Mouse (Mus musculus) megakaryocyte, adult 5-6 weeks (primary cell): Measurements from ENCODE around the gene Thop1. TPM values are rescaled to one million over a fixed set of nuclear protein-coding genes. Genes with fewer than 3 reads are reported as not detected.
"Not testable (repeated sequence)": the region's sequence is repeated elsewhere in the genome, so short reads cannot be mapped to it uniquely, and the experiment has no call there.

Experiments
- ATAC-seq: 2 replicates; pipeline ENCODE4 v1.8.0; 2016; ENCODE audit warnings: mild to moderate bottlenecking, inconsistent platforms; ENCODE audit not compliant: poor library complexity, severe bottlenecking
- total RNA-seq, 2 experiments: library from RNA; stranded (forward) in 1 of 2; stranded (reverse) in 1 of 2; fragments of 153-499, 151-499 nt in 1 of 2; fragments of 221-1000, 200-1000 nt in 1 of 2; gene quantifications; 2 replicates each; pipeline versions ENCODE4 v1.2.3 to v1.2.4; 2015 to 2017

Thop1 gene
- total RNA-seq (2015) (0.82 and 1.5 TPM in 2 replicates), total RNA-seq (2017) (3.4 and 4.3 TPM in 2 replicates)

DNA sequence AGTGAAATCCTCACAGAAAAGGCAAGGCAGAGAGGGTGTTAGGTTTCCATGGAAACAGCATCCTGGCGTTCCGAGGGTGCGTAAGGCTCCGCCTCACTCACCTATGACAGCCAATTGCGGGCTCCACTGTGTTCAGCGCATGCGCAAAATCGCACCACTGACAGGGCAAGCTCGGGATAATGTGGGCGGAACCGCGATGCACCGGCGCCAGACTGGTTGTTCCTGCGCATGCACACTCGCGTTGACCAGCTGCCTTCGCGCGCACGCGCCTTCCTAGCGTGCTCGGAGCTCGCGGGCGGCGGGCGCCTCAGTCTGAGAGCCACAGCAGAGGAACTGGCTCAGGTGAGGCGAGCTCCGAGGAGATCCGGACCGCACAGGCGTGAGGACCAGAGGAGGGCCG, at the start of gene Thop1:
Thop1 (plus strand) TSS at position 200 of the 400 bp plus-strand sequence.
- ATAC-seq, result peak; percentile 95

DNA sequence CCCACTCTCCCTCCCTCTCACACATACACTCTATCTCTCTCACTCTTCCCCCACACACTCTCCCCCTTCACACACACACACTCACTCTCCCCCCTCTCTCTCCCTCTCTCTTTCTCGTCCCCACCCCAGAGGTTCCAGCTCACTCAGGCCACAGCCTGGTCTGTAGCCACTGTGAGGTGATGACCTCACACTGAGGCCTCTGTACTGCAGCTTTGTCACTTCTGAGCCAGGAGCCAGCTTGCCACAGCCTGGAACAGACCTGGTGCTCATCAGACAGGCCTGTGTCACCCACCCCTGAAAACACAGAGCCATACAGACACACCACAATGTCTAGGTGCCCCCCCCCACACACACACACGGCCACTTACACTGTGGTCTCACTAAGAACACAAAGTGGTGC, 49.6 kb upstream of the Thop1 start:
- no peak for ATAC-seq

DNA sequence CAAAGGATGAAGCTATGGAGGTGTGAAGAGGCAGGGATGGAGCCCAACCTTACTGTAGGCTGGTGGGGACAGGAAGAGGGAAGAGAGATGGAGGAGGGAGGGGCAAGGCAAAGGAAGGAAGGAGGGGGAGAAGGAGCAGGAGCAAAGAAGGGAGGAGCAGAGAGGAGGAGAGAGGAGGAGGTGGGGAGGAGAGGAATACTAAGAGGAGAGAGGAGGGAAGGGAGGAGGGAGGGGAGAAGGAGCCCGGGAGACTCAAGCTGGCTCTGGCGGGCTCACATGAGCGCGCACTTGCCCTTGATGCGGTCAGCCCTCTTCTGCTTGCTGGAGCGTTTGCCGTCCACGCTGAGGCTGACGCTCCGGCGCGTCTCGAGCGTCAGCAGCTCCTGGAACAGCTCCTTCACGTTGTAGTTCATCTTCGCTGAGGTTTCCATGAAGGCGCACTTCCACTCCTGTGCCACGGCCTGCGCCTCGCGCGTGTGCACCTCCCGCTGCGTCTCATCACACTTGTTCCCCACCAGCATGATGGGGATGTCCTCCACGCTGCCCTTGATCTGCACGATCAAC, 48.2 kb upstream of the Thop1 start:
- ATAC-seq, result no peak

DNA sequence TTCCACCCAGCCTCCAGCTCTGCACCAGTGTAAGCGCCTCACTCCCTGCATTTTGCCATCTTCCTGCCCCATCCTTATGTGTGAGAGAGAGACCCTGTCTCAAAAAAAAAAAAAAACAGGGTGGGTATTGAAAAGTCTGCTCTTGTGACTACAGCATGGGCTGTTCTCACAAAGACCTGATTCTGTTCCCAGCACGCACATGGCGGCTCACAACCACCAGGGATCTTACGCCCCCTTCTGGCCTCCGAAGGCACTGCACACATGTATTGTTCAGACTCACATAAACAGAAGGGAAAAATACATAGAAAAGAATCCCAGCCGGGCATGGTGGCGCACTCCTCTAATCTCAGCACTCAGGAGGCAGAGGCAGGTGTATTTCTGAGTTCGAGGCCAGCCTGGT, 47.1 kb upstream of the Thop1 start:
- ATAC-seq, result no peak

DNA sequence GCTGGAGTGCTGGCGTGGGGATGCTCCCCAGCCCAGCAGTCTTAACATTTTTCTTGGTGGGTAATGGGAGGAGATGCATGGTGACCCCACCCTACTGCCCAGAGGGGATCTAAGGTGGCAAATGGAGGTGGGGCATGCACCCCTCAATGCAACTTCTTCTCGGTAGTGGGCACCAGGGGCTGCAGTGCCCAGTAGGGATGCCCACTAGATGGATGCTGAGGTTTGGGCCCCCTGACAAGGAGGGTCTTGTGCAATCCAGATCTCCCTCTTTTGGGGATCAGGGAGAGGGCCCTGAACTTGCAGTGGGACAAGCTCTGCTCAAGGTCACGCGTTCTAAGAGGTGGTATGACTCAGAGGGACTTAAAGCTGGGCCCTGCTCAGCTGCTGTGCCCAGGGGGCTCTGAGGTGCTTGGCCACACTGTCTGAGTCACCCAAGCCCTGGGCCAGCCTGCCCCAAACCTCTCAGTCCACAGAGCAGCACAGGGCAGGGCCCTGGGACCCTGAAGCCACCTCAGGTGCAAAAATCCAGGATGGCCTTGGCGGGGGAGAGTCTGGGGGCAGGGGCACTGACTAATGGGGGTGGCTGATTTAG, 45.4 kb upstream of the Thop1 start:
- ATAC-seq, result no peak

DNA sequence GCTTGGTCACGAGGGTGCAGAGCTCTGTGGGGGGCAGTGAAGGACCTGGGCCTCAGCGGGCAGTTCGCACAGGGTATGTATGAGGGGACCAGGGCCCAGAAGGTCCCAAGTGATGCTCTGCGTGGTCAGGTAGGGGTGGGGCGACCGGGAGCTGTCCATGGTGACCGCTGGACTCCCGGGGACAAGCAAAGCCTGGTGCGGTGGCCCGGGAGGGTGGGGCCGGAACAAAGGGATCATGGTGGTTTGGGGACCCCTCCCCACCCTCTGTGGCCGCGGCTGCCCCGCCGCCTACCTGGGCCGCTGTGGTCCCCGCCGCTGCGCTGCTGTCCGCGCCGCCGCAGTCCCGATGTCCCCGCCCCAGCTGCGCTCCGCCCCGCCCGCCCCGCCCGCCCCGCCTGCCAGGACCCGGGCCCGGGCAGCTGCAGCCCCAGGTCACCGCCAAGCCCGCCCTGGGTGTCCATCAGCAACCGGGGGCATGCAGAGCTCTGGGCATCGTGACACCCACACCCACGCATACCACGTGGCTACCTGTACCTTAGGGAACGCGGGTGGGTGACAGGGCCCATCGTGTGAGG, 44.7 kb upstream of the Thop1 start:
- ATAC-seq, result no peak

DNA sequence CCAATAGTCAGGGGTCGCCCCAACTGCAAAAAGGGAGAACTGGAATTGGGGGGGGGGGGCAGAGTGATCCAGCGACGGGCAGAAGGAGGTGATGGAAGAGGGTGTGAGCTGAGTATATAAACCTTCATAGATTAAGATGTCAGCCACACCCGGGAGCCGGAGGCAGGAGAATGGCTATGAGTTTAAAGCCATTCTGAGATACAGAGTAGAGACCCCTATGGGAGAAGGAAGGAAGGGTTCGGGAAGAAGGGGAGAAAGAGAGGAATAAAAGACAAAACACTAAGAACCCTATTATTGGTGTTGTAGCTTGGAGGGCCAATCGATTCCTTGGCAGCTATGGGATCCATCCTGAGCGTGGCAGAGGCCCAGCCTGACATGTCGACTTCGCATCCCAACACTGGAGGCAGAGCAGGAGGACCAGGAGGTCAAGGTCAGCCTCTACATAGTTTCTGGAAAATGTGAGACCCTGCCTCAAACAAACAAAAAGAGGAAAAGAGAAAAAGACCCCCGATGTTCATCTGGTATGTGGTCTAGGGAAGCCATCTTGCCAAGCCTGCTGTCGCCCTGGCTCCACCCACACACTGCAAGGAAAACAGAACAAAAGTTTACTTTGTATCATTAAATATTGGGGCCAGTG, 44.1 kb upstream of the Thop1 start, which contains the start of gene Diras1:
Diras1 (minus strand) TSS at position 24 of the 637 bp plus-strand sequence.
- ATAC-seq, result no peak

DNA sequence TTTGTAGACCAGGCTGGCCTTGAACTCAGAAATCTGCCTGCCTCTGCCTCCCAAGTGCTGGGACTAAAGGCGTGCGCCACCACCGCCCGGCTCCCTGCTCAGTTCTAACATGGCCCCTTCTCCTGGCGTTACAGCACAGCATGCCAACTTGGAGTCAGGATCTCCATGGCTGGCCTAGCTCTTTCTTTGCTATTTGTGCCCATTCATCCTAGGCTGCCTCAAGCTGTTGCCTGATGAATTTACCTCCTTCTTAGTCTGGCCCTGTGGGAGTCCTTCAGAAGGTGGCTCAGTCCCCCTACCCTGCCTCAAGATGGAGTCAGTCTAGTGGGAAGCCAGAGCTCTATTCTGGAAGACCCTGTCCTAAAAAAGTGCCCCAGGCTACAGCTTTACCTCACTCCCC, 43.0 kb upstream of the Thop1 start:
- no peak for ATAC-seq

DNA sequence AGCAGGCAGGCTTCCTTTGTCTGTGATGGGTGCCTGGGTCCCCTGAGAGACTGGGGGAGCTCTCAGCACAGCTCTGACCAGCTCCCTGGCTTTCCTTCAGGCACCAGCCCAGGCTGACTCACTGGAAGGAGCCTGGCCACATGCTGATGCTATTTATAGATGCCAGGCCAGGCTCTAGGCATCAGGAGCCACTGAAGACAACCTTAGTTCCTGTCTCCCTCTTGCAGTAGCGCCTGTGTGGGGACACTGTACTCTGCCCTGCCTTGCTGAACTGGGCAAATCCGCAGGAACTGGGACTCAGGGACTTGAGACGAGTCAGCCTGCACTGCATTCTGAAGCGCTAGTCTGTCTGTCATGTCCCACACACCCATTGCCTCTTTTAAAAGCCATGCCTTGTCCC, 42.5 kb upstream of the Thop1 start:
- ATAC-seq, result no peak

DNA sequence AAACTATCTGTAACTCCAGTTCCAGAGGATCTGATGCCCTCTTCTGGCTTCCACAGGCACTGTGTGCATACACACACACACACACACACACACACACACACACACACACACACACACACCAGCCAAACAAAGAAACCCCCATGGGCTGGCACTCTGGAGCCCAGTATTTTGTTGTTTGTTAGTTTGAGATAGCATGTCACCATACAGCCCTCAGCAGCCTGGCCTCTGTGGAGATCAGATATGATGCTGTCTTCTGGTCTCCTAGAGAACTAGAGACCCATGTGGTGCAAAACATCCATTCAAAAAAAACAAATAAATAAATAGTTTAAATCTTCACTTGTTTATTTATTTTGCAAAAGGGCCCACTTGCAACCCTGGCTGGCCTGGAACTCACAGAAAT, 41.6 kb upstream of the Thop1 start:
- no peak for ATAC-seq

DNA sequence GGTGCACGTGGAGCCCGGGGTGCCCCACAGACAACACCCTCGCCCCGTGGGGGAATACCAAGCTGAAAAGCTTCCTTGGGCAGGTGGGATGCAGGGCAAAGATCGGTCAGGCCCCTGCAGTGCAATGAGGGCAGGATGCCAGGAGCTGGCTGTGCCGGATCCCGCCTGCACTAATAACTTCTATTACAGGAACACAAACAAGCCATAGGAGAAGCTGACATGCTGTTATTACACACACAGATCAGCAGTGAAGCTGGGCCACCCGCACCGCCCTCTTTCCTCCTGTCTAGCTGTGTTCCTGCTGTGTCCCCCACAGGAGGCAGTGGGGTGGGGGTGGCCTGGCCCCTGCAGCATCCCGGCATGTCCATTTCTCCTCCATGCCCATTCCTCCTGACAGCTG, 40.8 kb upstream of the Thop1 start:
- ATAC-seq, result no peak

DNA sequence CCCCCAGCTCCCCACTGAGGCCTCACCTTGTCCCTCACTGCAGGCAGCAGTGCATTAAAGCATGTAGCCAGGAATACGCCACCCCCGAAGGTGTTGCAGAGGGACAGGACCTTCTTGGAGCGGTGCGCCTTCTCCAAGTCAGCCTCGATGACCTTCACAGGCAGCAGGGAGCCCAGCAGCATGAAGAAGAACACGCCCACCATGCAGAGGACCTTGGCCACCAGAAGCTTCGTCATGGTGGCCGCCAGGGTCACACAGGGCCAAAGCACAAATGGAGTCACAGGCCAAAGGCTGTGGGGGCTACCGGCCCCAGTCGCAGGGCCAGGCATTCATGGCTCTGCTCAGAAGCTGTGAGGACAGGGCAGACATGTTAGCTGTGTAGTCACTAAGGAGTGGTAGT, 36.2 kb upstream of the Thop1 start:
- no peak for ATAC-seq

DNA sequence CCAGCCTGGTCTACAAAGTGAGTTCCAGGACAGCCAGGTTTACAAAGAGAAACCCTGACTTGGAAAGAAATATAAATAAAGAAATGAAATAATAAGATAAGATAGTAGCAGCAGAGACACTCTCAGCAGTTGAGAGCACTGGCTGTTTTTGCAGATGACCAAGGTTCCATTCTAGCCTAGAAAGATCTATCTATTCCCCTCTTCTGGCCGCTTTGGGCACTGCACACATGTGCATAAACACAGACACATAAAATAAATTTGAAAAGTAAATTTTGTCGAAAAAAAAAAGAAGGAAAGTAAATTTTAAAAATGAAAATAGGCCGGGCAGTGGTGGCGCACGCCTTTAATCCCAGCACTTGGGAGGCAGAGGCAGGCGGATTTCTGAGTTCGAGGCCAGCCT, 33.6 kb upstream of the Thop1 start:
- no peak for ATAC-seq

DNA sequence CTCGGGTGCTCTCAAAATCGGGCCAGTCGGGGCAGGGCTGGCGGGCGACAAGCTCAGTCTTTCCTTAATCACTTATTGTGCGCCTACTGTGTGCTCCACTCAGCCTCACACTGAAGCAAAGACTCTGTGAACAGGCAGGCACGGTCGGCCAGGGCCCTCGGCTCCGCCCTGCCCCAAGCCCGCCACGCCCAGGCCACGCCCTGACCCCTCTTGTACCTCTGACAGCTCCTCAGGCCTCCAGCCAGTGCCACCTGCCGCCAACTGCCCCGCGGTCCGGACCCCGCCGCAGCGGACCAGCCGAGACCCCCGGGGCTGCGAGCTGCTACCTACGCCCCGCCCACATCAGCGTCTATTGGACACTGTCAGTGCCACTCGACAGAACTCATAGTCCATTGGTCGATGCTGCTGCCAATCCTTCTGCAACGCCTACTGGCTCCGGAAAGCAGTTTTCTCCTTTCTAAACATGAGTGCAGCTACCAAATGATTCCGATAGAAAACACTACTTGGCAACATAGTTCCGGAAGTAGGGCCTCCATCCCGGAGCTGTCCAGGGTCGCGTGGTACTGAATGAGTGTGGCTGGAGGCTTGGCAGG, 32.8 kb upstream of the Thop1 start, which contains the start of gene Slc39a3:
Slc39a3 (minus strand) TSS at position 439 of the 593 bp plus-strand sequence.
- ATAC-seq, result peak; percentile 96

DNA sequence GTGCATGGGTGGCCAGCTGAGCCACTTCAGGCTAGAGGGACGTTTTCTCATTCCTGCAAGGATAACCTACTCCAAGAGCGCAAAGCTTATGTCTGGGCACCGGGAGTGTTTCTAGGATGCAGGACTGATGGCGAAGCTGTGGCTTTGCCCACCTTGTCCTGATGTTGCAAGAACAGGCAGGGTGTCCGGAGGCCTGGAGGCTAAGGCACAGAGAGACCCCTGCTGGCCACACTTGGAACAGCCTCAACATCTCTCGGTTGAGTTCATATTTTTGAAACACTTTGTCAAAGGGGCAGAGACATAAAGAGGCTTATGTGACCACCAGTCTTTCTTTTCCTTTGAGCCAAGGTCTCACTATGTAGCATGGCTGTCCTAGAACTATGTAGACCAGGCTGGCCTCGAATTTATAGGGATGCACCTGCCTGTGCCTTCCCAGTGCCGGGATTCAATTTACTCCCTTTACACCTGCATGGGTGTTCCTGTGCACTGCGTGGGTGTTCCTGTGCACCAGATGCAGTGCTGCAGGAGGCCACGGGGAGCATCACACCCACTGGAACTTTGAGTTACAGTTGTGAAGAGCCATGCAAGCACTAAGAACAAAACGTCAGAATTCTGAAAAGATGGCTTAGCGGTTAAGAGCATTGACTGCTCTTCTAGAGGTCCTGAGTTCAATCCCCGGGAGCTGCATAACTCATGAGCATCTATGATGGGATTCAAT, 28.2 kb upstream of the Thop1 start:
- ATAC-seq, result peak; percentile 54

DNA sequence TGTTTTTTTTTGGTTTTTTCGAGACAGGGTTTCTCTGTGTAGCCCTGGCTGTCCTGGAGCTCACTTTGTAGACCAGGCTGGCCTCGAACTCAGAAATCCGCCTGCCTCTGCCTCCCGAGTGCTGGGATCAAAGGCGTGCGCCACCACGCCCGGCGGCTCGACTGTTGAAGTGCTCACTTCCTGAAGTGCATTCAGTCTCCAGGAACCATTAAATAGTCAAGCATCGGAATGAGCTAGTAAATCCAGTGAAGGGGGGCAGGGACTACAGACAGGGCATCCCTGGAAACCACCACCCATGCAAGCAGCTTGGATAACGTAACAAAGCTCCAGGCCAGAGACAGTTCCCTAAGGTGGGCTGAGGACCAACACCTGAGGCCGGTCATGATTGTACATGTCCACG, 24.6 kb upstream of the Thop1 start:
- ATAC-seq, result not testable (repeated sequence)

DNA sequence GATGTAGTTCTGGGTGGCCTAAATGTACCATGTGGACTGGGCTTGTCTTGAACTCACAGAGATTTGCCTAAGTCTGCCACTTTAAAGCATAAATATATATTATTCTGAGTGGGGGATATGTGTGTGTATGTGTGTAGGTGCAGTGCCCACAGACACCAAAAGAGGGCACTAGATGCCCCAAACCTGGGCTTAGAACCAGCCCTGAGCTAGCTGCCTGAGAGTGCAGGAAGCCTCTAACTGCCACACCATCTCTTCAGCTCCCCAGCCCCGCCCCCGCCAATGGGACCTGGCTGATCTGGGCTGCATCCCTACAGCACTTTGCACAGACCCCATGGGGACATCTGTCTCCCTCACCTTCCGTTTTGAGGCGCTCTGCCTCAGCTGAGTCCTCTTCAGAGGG, 19.2 kb upstream of the Thop1 start:
- peak; percentile 43; the same call in 1 of the 2 replicates for ATAC-seq

DNA sequence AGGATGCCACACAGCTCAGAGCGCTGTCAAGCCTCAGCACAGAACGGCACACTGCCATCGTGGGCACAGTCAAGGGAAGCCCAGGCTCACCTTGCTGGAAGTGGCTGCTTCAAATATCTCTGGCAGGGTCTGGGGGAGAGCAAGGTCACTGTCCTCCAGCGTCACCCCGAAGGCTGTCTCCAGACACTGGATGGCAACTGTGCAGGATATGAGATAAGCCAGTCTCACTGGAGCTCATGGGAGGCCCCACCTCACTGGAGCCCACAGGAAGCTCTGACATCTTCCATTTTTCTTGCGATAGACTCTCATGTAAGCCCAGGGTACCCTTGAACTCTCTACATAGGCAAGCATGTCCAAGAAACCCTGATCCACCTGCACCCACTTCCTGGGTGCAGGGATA, 18.7 kb upstream of the Thop1 start:
- ATAC-seq, result no peak

DNA sequence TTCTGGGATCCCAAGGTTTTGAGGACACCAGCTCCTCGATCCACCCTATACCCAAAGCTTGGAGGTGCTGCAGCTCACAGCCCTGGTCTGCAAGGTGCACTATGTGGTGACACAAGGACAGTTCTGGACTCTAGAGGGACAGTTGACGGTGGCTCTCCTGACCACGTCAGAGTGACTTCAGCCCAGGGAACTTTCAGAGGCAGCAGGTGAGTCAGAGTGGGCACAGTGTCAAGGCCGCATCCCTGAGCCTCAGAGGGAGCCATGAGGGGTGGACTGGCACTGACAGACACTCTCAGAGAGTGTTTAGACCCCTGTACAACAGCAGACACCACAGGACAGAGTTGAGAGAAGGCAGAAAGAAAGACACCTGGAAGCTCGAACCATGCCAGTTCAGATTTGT, 17.3 kb upstream of the Thop1 start:
- ATAC-seq, result no peak

DNA sequence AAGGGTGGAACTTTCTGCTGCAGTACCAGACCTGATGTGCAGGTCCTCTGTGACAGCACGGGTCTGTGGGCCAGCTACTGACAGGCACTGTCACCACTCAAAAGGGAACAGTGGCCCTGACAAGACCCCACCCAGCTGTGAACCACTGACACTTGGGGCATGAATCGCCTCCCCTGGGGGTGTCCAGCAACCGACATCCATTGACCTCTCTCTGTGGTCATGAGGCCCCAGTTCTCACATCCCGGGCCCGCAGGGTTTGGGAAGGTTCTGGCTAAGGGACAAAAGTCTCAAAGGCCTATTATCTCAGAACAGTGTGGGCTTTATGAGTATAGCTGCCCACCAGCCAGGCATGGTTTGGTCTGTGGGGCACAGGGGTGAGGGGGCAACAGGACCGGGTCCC, 14.7 kb upstream of the Thop1 start:
- ATAC-seq, result no peak

DNA sequence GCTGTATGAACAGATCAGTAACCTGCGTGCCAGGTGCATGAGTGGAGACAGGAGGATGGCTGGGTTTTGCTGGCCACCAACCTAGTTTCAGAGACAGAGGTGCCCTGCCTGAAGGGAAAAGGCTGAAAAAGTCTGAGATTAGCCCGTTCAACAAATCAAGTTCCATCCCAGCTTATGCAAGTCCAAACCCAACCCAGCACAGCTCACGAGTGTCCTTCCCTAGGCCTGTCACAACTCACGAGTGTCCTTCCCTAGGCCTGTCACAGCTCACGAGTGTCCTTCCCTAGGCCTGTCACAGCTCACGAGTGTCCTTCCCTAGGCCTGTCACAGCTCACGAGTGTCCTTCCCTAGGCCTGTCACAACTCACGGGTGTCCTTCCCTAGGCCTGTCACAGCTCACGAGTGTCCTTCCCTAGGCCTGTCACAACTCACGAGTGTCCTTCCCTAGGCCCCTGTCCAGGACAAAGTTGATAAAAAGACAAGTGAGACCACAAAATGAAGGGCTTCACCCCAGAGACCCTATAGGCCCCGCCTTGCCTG, 14.0 kb upstream of the Thop1 start:
- ATAC-seq, result not testable (repeated sequence)
